Mouse (Mus musculus) liver, postnatal 0 days (tissue): Measurements from ENCODE around the gene Mpeg1.

ENCODE experiments used
- CTCF ChIP-seq: sonication (generic); IDR thresholded peaks from 2 replicates; pipeline ENCODE4 v1.5.1; 2016; ENCODE audit warnings: antibody characterized with exemption, low read depth
- EP300 ChIP-seq: IDR thresholded peaks from 2 replicates; pipeline ENCODE4 v1.6.1; 2016; ENCODE audit warnings: antibody characterized with exemption, low read depth, mild to moderate bottlenecking

- peak; percentile 67 for TF ChIP-seq CTCF
- TF ChIP-seq EP300 = no peak
Measured at GRCm38 (mm10) chr19:12467436-12467835, 6.9 kb downstream of the Mpeg1 start.
